Mouse (Mus musculus): ENCODE data around the gene Gm3149. TPM values are rescaled to one million over a fixed set of nuclear protein-coding genes. Genes with fewer than 3 reads are reported as not detected.

The Gm3149 gene
- not detected for total RNA-seq (2023)

DNA sequence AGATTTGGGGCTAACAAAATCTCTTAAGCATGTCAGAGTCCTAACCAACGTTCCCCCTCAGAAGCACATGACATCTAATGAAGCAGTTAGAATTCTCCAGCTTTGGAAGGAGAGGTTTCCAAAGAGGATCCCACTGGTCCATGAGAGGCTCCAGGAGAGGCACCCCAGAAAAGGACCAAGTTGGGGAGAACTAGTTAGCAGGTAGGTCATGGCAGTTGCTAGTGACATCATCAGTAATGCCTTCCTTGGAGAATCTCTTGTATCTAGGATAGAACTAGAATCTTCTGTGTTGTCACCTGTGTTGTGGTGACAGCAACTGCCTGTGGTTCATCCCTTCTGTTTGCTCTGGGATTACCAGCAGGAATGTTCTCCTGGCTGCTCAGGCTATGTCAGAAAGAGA lies at the start of gene Gm3149:
Gene Gm3149 (plus strand): TSS at position 301 of the 400 bp plus-strand sequence.

DNA sequence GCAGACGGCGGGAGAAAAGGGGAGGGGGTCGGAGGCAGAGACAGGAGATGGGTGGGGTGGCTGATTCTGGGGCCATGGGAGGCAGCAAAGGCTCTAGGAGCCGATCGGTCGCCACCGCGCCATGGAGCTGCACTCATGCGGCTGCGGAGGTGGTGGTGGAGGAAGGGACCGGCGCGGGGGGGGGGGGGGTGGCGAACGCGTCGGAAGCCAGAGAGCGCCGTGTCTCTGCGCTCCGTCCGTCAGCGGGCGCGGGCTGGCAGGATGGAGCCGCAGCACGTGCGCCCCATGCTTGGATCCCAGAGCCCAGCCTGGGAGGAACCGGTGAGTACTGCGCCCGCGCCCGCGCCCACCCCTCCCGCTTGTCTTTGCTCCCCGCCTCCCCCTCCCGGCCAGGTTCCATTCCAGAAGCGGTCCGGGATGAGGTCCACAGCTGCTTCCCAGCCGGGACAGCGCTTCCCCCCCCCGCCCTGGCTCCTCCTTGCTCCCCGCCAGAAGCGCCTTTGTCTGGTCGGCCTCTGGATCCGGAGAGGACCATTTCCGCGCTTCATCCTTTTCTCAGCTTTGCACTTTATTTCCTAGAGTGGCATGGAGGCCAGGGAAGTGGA lies 17.5 kb downstream of the Gm3149 start, which contains the start of gene 2610042L04Rik:
Gene 2610042L04Rik (plus strand): TSS at position 288 of the 605 bp plus-strand sequence.

Other genes starting within 250 kb of the Gm3149 start
- gene Gm3115, start 233.2 kb upstream of the Gm3149 start, total RNA-seq (2023), result not detected
- not detected for gene Gm8108, start 206.8 kb upstream of the Gm3149 start, total RNA-seq (2023)
- not detected for gene Gm3127, start 152.3 kb upstream of the Gm3149 start, total RNA-seq (2023)
- not detected for gene Gm2974, start 134.7 kb upstream of the Gm3149 start, total RNA-seq (2023)
- gene Gm3138, start 67.7 kb upstream of the Gm3149 start, total RNA-seq (2023), result not detected
- gene 2610042L04Rik, start 17.5 kb downstream of the Gm3149 start, total RNA-seq (2023), result not detected
- not detected for gene Gm3159, start 80.2 kb downstream of the Gm3149 start, total RNA-seq (2023)
- not detected for gene Gm3164, start 98.2 kb downstream of the Gm3149 start, total RNA-seq (2023)
- gene Gm3173, start 113.7 kb downstream of the Gm3149 start, total RNA-seq (2023), result not detected
- gene Gm3182, start 164.5 kb downstream of the Gm3149 start, total RNA-seq (2023), result not detected
- not detected for gene Gm3047, start 238.1 kb downstream of the Gm3149 start, total RNA-seq (2023)

All from neutrophil, adult 83 days (primary cell).